Mouse (Mus musculus): ENCODE results near the gene Gm525.
"Not testable (repeated sequence)": the region's sequence is repeated elsewhere in the genome, so short reads cannot be mapped to it uniquely, and the experiment has no call there.

Gene Gm525

GRCm38 (mm10) chr11:89064312-89064711 lies 9.3 kb upstream of the Gm525 start:
- no peak for DNase-seq (ENCODE audit: low spot score in 2 of 2)

- DNase-seq (ENCODE audit: low spot score in 2 of 2) = peak; percentile 68 to 73
These were observed 8.3 kb upstream of the Gm525 start for GRCm38 (mm10) chr11:89065297-89065696.

GRCm38 (mm10) chr11:89066126-89066525 lies 7.5 kb upstream of the Gm525 start:
- DNase-seq (ENCODE audit: low spot score in 2 of 2) = peak; percentile 58 to 70

GRCm38 (mm10) chr11:89066750-89067149 lies 6.9 kb upstream of the Gm525 start, which contains the start of gene Dgke:
TSS of gene Dgke (minus strand) at chr11:89066850.
- peak in 1 of 2 experiments; percentile 5 for DNase-seq (ENCODE audit: low spot score in 2 of 2)

- DNase-seq (ENCODE audit: low spot score in 2 of 2) = peak in 1 of 2 experiments; percentile 52
These were observed 6.3 kb upstream of the Gm525 start for GRCm38 (mm10) chr11:89067301-89067822.

- peak in 1 of 2 experiments; percentile 14 for DNase-seq (ENCODE audit: low spot score in 2 of 2)
These were observed 5.7 kb upstream of the Gm525 start for GRCm38 (mm10) chr11:89067871-89068490.

- peak in 1 of 2 experiments; percentile 12 for DNase-seq (ENCODE audit: low spot score in 2 of 2)
These were observed 5.0 kb upstream of the Gm525 start for GRCm38 (mm10) chr11:89068649-89069048.

GRCm38 (mm10) chr11:89069303-89069702 lies 4.3 kb upstream of the Gm525 start:
- DNase-seq (ENCODE audit: low spot score in 2 of 2) = peak; percentile 81 to 89

- DNase-seq (ENCODE audit: low spot score in 2 of 2) = no peak
These were observed 2.1 kb upstream of the Gm525 start for GRCm38 (mm10) chr11:89071522-89071921.

- peak in 1 of 2 experiments; percentile 17 for DNase-seq (ENCODE audit: low spot score in 2 of 2)
These were observed 1.3 kb downstream of the Gm525 start for GRCm38 (mm10) chr11:89074783-89075413.

GRCm38 (mm10) chr11:89076370-89076821 lies 2.8 kb downstream of the Gm525 start:
- DNase-seq (ENCODE audit: low spot score in 2 of 2) = no peak

- peak; percentile 82 to 92 for DNase-seq (ENCODE audit: low spot score in 2 of 2)
These were observed 4.0 kb downstream of the Gm525 start for GRCm38 (mm10) chr11:89077601-89078000.

- no peak for DNase-seq (ENCODE audit: low spot score in 2 of 2)
These were observed 4.7 kb downstream of the Gm525 start for GRCm38 (mm10) chr11:89078305-89078704.

GRCm38 (mm10) chr11:89078996-89079680 lies 5.5 kb downstream of the Gm525 start:
- peak in 1 of 2 experiments; percentile 55 for DNase-seq (ENCODE audit: low spot score in 2 of 2)

GRCm38 (mm10) chr11:89081906-89082305 lies 8.3 kb downstream of the Gm525 start:
- not testable (repeated sequence) for DNase-seq (ENCODE audit: low spot score in 2 of 2)

GRCm38 (mm10) chr11:89082691-89083090 lies 9.1 kb downstream of the Gm525 start:
- not testable (repeated sequence) for DNase-seq (ENCODE audit: low spot score in 2 of 2)

GRCm38 (mm10) chr11:89084601-89085000 lies 11.0 kb downstream of the Gm525 start:
- peak; percentile 72 to 94 for DNase-seq (ENCODE audit: low spot score in 2 of 2)

- peak in 1 of 2 experiments; percentile 3 for DNase-seq (ENCODE audit: low spot score in 2 of 2)
These were observed 12.7 kb downstream of the Gm525 start for GRCm38 (mm10) chr11:89086208-89086809.

GRCm38 (mm10) chr11:89088754-89089153 lies 15.1 kb downstream of the Gm525 start:
- peak in 1 of 2 experiments; percentile 15 for DNase-seq (ENCODE audit: low spot score in 2 of 2)

GRCm38 (mm10) chr11:89090359-89090758 lies 16.7 kb downstream of the Gm525 start:
- not testable (repeated sequence) for DNase-seq (ENCODE audit: low spot score in 2 of 2)

GRCm38 (mm10) chr11:89092714-89093113 lies 19.1 kb downstream of the Gm525 start:
- DNase-seq (ENCODE audit: low spot score in 2 of 2) = peak in 1 of 2 experiments; percentile 23

- DNase-seq (ENCODE audit: low spot score in 2 of 2) = peak; percentile 70 to 72
These were observed 21.7 kb downstream of the Gm525 start for GRCm38 (mm10) chr11:89095306-89095705.
